Mouse (Mus musculus) liver, postnatal 0 days (tissue): ENCODE data around the gene Dlx4.
A peak's percentile ranks its signal among the peaks of the same experiment; 100 is the strongest.

Experiments
- CTCF ChIP-seq: sonication (generic); IDR thresholded peaks from 2 replicates; pipeline ENCODE4 v1.5.1; 2016; ENCODE audit warnings: antibody characterized with exemption, low read depth
- EP300 ChIP-seq: IDR thresholded peaks from 2 replicates; pipeline ENCODE4 v1.6.1; 2016; ENCODE audit warnings: antibody characterized with exemption, low read depth, mild to moderate bottlenecking

- peak; percentile 85 for TF ChIP-seq CTCF
- TF ChIP-seq EP300: no peak
These were observed 27.6 kb downstream of the Dlx4 start for GRCm38 (mm10) chr11:95118505-95118904.
